Mouse (Mus musculus): ENCODE results near the gene Mypn. TPM values are rescaled to one million over a fixed set of nuclear protein-coding genes. Genes with fewer than 3 reads are reported as not detected.

Gene Mypn
- polyA plus RNA-seq, 1 experiment from 2014 or later: 0.12 TPM

- H3K27ac ChIP-seq (replicated peaks): no peak overlapping the region
- no peak for TF ChIP-seq EP300 (optimal IDR thresholded peaks at IDR 0.05)
- TF ChIP-seq CTCF (IDR thresholded peaks at IDR 0.05; ENCODE audit: low read depth): no peak
- H3K9ac ChIP-seq (ENCODE audit: low read length): no peak overlapping the region
- no peak for ATAC-seq (ENCODE audit: low FRiP score, low TSS enrichment)
- H3K4me1 ChIP-seq (replicated peaks; ENCODE audit: control insufficient read depth, insufficient read depth): no peaks in the 10 kb centered on the region
- H3K36me3 ChIP-seq (ENCODE audit: control insufficient read depth, insufficient read depth, low read length): no peaks in the 10 kb centered on the region
- 84% methylated on average over 14 of the region's 14 CpGs for WGBS
- no peak overlapping the region for H3K4me2 ChIP-seq (replicated peaks; ENCODE audit: low read depth)
- H3K27me3 ChIP-seq (ENCODE audit: control insufficient read depth, insufficient read depth, low read length): no peaks in the 10 kb centered on the region
- DNase-seq (ENCODE audit: low spot score): no peak
- no peaks in the 10 kb centered on the region for H3K9me3 ChIP-seq (ENCODE audit: control insufficient read depth, low read length)
- no peak overlapping the region for H3K4me3 ChIP-seq (ENCODE audit: low read depth, low read length)
Observed at GRCm38 (mm10) chr10:63192736-63193135, 11.0 kb downstream of the Mypn start.

- no peaks in the 10 kb centered on the region for H3K9me3 ChIP-seq (ENCODE audit: control insufficient read depth, low read length)
- H3K9ac ChIP-seq (ENCODE audit: low read length): no peak overlapping the region
- DNase-seq (ENCODE audit: low spot score) (no peak), ATAC-seq (ENCODE audit: low FRiP score, low TSS enrichment) (no peak)
- no peaks in the 10 kb centered on the region for H3K27me3 ChIP-seq (ENCODE audit: control insufficient read depth, insufficient read depth, low read length)
- no peak for TF ChIP-seq EP300 (optimal IDR thresholded peaks at IDR 0.05)
- H3K36me3 ChIP-seq (ENCODE audit: control insufficient read depth, insufficient read depth, low read length): no peaks in the 10 kb centered on the region
- H3K27ac ChIP-seq (replicated peaks): no peak overlapping the region
- no peak overlapping the region for H3K4me3 ChIP-seq (ENCODE audit: low read depth, low read length)
- no peak overlapping the region for H3K4me2 ChIP-seq (replicated peaks; ENCODE audit: low read depth)
- 74% methylated on average over 18 of the region's 18 CpGs for WGBS
- no peaks in the 10 kb centered on the region for H3K4me1 ChIP-seq (replicated peaks; ENCODE audit: control insufficient read depth, insufficient read depth)
Observed at GRCm38 (mm10) chr10:63192276-63192675, 11.5 kb downstream of the Mypn start.

GRCm38 (mm10) chr10:63184451-63184850 lies 19.3 kb downstream of the Mypn start:
- no peak for DNase-seq (ENCODE audit: low spot score)
- Histone ChIP-seq H3K4me3 (ENCODE audit: low read depth, low read length) (no peak overlapping the region), H3K9ac (ENCODE audit: low read length) (no peak overlapping the region), H3K4me2 (replicated peaks; ENCODE audit: low read depth) (no peak overlapping the region), H3K27me3 (ENCODE audit: control insufficient read depth, insufficient read depth, low read length) (no peaks in the 10 kb centered on the region), H3K4me1 (replicated peaks; ENCODE audit: control insufficient read depth, insufficient read depth) (no peaks in the 10 kb centered on the region), H3K9me3 (ENCODE audit: control insufficient read depth, low read length) (no peaks in the 10 kb centered on the region), H3K36me3 (ENCODE audit: control insufficient read depth, insufficient read depth, low read length) (no peaks in the 10 kb centered on the region), H3K27ac (replicated peaks) (no peak overlapping the region)
- no peak for ATAC-seq (ENCODE audit: low FRiP score, low TSS enrichment)
- WGBS: 76% methylated on average over 4 of the region's 4 CpGs
- TF ChIP-seq EP300 (optimal IDR thresholded peaks at IDR 0.05) (no peak), CTCF (IDR thresholded peaks at IDR 0.05; ENCODE audit: low read depth) (no peak)

DNA sequence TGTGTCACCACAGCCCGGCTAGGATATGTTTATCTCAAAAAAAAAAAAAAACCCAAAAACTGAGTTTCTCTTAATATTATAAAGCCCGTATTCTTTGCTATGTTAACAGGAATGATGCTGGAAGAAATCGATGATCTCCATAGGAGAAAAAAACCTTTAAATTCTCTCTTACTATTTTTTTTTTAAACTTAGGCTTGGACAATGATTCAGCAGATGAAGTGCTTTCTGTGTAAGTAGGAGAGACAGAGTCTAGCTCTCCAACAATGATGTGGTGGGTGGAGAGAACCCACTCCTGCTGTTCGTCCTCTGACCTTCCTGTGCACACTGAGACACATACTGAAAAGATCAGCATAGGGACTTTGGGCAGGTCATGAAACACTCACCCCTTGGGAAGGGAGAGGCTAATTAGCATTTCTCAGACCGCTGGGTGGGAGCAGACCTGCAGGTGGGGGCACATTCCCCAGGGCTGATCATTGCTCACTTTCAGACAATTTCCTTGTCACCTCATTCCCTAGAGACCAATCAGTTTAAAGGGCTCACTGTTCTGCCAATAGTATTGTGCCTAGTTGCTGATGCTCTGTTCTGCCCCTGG lies 21.5 kb downstream of the Mypn start:
- WGBS: 69% methylated on average over 5 of the region's 5 CpGs
- DNase-seq (ENCODE audit: low spot score): no peak
- Histone ChIP-seq H3K27ac (replicated peaks) (no peak overlapping the region), H3K27me3 (ENCODE audit: control insufficient read depth, insufficient read depth, low read length) (no peaks in the 10 kb centered on the region), H3K4me3 (ENCODE audit: low read depth, low read length) (no peak overlapping the region), H3K4me2 (replicated peaks; ENCODE audit: low read depth) (no peak overlapping the region), H3K9ac (ENCODE audit: low read length) (no peak overlapping the region), H3K9me3 (ENCODE audit: control insufficient read depth, low read length) (no peaks in the 10 kb centered on the region), H3K36me3 (ENCODE audit: control insufficient read depth, insufficient read depth, low read length) (no peaks in the 10 kb centered on the region), H3K4me1 (replicated peaks; ENCODE audit: control insufficient read depth, insufficient read depth) (0 out of 2 replicates have a peak, but pooled peaks cover 2% of the 10 kb centered on the region)
- TF ChIP-seq EP300 (optimal IDR thresholded peaks at IDR 0.05) (no peak), CTCF (IDR thresholded peaks at IDR 0.05; ENCODE audit: low read depth) (no peak)
- ATAC-seq (ENCODE audit: low FRiP score, low TSS enrichment): no peak

- H3K4me2 ChIP-seq (replicated peaks; ENCODE audit: low read depth): no peak overlapping the region
- no peaks in the 10 kb centered on the region for H3K27me3 ChIP-seq (ENCODE audit: control insufficient read depth, insufficient read depth, low read length)
- H3K4me1 ChIP-seq (replicated peaks; ENCODE audit: control insufficient read depth, insufficient read depth): 0 out of 2 replicates have a peak, but pooled peaks cover 2% of the 10 kb centered on the region
- H3K27ac ChIP-seq (replicated peaks): no peak overlapping the region
- no peak overlapping the region for H3K4me3 ChIP-seq (ENCODE audit: low read depth, low read length)
- TF ChIP-seq EP300 (optimal IDR thresholded peaks at IDR 0.05) (no peak), CTCF (IDR thresholded peaks at IDR 0.05; ENCODE audit: low read depth) (no peak)
- H3K36me3 ChIP-seq (ENCODE audit: control insufficient read depth, insufficient read depth, low read length): no peaks in the 10 kb centered on the region
- DNase-seq (ENCODE audit: low spot score): no peak
- no peak for ATAC-seq (ENCODE audit: low FRiP score, low TSS enrichment)
- WGBS: 47% methylated on average over 1 of the region's 1 CpGs
- H3K9ac ChIP-seq (ENCODE audit: low read length): no peak overlapping the region
- no peaks in the 10 kb centered on the region for H3K9me3 ChIP-seq (ENCODE audit: control insufficient read depth, low read length)
Observed at GRCm38 (mm10) chr10:63181166-63181565, 22.6 kb downstream of the Mypn start.

DNA sequence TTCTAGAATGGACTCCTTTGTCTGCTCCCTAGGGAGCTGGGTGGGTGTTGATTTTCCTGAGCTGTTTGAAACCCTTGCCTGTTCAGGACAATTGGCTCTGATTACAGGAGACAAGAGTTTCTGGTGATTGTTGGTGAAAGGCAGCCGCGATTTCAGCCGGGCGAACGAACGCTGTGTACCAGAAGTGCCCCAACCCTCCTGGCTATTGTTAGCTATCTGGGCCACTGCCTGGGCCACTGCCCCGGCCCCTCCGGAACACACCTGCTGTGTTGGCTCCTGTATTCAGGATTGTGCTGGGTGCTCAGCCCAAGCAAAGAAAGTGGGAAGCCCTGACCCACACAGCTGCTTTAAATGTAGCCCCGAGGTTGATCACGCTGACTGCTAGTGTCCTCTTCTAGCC lies 24.2 kb downstream of the Mypn start:
- 73% methylated on average over 10 of the region's 10 CpGs for WGBS
- no peak for ATAC-seq (ENCODE audit: low FRiP score, low TSS enrichment)

More for the DNA sequence above, 24.2 kb downstream of the Mypn start:
- DNase-seq (ENCODE audit: low spot score): no peak
- Histone ChIP-seq H3K4me2 (replicated peaks; ENCODE audit: low read depth) (no peak overlapping the region), H3K27ac (replicated peaks) (no peak overlapping the region), H3K4me3 (ENCODE audit: low read depth, low read length) (no peak overlapping the region), H3K9me3 (ENCODE audit: control insufficient read depth, low read length) (no peaks in the 10 kb centered on the region), H3K36me3 (ENCODE audit: control insufficient read depth, insufficient read depth, low read length) (no peaks in the 10 kb centered on the region), H3K4me1 (replicated peaks; ENCODE audit: control insufficient read depth, insufficient read depth) (0 out of 2 replicates have a peak, but pooled peaks cover 2% of the 10 kb centered on the region), H3K9ac (ENCODE audit: low read length) (no peak overlapping the region), H3K27me3 (ENCODE audit: control insufficient read depth, insufficient read depth, low read length) (no peaks in the 10 kb centered on the region)
- TF ChIP-seq CTCF (IDR thresholded peaks at IDR 0.05; ENCODE audit: low read depth) (no peak), EP300 (optimal IDR thresholded peaks at IDR 0.05) (no peak)
